Mouse (Mus musculus) small intestine, adult 10 weeks (tissue): ENCODE results near the gene Hoxb2. TPM values are rescaled to one million over a fixed set of nuclear protein-coding genes. Genes with fewer than 3 reads are reported as not detected.

Source experiments
- polyA plus RNA-seq: library from polyadenylated mRNA; stranded (reverse); fragments of 350-450 nt; fragmentation: Illumina TruSeq; extraction: RNeasy Lipid Tissue Mini Kit (QIAGEN cat#74804); gene quantifications from one replicate; pipeline ENCODE4 v1.2.3, GENCODE M21; 2014; ENCODE audit warnings: low replicate concordance

Gene Hoxb2
- polyA plus RNA-seq = 4.3 TPM

GRCm38 (mm10) chr11:96350341-96350624 lies at the start of gene Hoxb2:
Hoxb2 (plus strand) TSS chr11:96350525.

GRCm38 (mm10) chr11:96303151-96304099 lies 46.9 kb upstream of the Hoxb2 start, which contains the start of gene Hoxb5:
Hoxb5 (plus strand) TSS chr11:96303336.

GRCm38 (mm10) chr11:96317608-96318367 lies 32.5 kb upstream of the Hoxb2 start, which contains the start of gene Hoxb4:
Hoxb4 (plus strand) TSS chr11:96318267.

GRCm38 (mm10) chr11:96323154-96323553 lies 27.2 kb upstream of the Hoxb2 start, which contains the start of gene Hoxb3:
Hoxb3 (plus strand) TSS chr11:96323326.

DNA sequence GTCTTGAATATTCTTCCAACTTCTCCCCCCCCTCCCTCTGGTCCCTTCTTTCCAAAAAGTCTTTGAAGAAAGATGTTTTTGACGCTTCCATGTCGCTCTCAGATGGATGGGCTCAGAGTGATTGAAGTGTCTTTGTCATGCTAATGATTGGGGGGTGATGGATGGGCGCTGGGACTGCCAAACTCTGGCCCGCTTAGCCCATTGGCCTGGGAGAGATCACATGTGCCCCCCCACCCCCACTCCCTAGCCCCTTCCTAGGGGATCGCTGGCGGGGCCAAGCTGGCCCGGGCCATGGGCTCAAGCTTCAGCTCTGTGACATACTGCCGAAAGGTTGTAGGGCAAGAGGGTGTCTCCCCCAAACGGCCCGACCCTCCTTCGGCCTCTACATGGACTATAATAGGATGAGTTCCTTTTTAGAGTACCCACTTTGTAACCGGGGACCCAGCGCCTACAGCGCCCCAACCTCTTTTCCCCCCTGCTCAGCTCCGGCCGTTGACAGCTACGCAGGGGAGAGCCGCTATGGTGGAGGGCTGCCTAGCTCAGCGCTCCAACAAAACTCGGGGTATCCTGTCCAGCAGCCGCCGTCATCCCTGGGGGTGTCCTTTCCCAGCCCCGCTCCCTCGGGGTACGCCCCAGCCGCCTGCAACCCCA lies 15.2 kb downstream of the Hoxb2 start, which contains the start of gene Hoxb1:
TSS of gene Hoxb1 (plus strand) at position 312 of the 651 bp plus-strand sequence.

Other genes starting within 250 kb of the Hoxb2 start
- gene Calcoco2, start 238.6 kb upstream of the Hoxb2 start, polyA plus RNA-seq = not detected
- not detected for gene Ttll6, start 216.7 kb upstream of the Hoxb2 start, polyA plus RNA-seq
- not detected for gene Hoxb13, start 156.2 kb upstream of the Hoxb2 start, polyA plus RNA-seq
- gene Hoxb9, start 79.1 kb upstream of the Hoxb2 start, polyA plus RNA-seq = not detected
- gene Hoxb8, start 68.6 kb upstream of the Hoxb2 start, polyA plus RNA-seq = not detected
- 1.3 TPM for gene Hoxb7, start 63.9 kb upstream of the Hoxb2 start, polyA plus RNA-seq
- 0.56 TPM for gene Hoxb6, start 58.0 kb upstream of the Hoxb2 start, polyA plus RNA-seq
- gene Hoxb5, start 47.2 kb upstream of the Hoxb2 start, polyA plus RNA-seq = 0.82 TPM
- gene Hoxb4, start 32.3 kb upstream of the Hoxb2 start, polyA plus RNA-seq = 3.3 TPM
- gene Hoxb3, start 27.2 kb upstream of the Hoxb2 start, polyA plus RNA-seq = 5.1 TPM
- not detected for gene Hoxb1, start 15.2 kb downstream of the Hoxb2 start, polyA plus RNA-seq
- 2.2 TPM for gene Skap1, start 114.1 kb downstream of the Hoxb2 start, polyA plus RNA-seq